Mouse (Mus musculus) granulocyte monocyte progenitor cell, adult 5-6 weeks (primary cell): ENCODE results near the gene Rasa2. TPM values are rescaled to one million over a fixed set of nuclear protein-coding genes. Genes with fewer than 3 reads are reported as not detected.
"Not testable (repeated sequence)": the region's sequence is repeated elsewhere in the genome, so short reads cannot be mapped to it uniquely, and the experiment has no call there.

ENCODE experiments used
- ATAC-seq: replicated peaks from 2 replicates; pipeline ENCODE4 v1.8.0; 2016; ENCODE audit warnings: mild to moderate bottlenecking, moderate TSS enrichment, inconsistent platforms; ENCODE audit not compliant: poor library complexity, severe bottlenecking
- total RNA-seq, 2 experiments: library from RNA; stranded (forward) in 1 of 2; stranded (reverse) in 1 of 2; fragments of 200-712, 200-1000 nt in 1 of 2; fragments of >200 nt in 1 of 2; fragmentation: Nextera tagmentation in 1 of 2; gene quantifications; 2 replicates each; pipeline ENCODE4 v1.2.3; 2014 to 2017

Gene Rasa2
- 16.3 and 18.3 TPM in 2 replicates for total RNA-seq (2014; fragmentation: Nextera tagmentation)
- total RNA-seq (2017) = 21.9 and 25.5 TPM in 2 replicates

- ATAC-seq = peak; percentile 83
These were observed at the start of gene Rasa2 for GRCm38 (mm10) chr9:96631389-96632072. TSS of gene Rasa2 (minus strand) at chr9:96631617.

- ATAC-seq = no peak
These were observed 47.2 kb upstream of the Rasa2 start for GRCm38 (mm10) chr9:96678611-96679010.

DNA sequence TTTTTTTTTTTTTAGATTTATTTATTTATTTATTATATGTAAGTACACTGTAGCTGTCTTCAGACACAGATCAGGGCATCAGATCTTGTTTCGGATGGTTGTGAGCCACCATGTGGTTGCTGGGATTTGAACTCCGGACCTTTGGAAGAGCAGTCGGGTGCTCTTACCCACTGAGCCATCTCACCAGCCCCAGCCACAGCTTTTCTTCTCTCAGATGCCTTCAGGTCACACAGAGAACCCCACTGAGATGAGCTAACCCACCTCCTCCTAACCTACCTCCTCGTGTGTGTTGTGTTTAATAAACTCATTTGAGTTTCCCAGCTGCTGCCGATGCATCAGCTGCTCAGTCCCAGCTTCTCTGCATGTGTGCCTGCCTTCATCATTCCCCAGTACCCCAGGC is 46.3 kb upstream of the Rasa2 start:
- ATAC-seq = not testable (repeated sequence)

DNA sequence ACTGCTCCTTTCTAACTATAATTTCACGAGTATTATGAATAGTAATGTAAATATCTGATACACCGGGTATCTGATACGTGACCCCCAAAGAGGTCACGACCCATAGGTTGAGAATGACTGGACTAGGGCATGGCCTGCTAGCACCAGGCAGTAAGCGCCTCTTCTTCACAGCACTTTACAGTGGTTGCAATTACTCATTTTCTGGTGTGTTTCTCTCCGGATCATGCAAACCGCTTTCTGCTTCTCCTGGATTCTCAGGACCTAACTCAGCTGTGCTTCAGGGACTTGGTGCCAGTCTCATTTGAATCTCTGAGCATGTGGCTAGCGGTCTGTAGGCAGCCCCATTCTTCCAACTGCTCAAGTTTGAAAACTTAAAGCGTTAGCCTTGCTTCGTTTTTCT is 45.3 kb upstream of the Rasa2 start:
- ATAC-seq = no peak

DNA sequence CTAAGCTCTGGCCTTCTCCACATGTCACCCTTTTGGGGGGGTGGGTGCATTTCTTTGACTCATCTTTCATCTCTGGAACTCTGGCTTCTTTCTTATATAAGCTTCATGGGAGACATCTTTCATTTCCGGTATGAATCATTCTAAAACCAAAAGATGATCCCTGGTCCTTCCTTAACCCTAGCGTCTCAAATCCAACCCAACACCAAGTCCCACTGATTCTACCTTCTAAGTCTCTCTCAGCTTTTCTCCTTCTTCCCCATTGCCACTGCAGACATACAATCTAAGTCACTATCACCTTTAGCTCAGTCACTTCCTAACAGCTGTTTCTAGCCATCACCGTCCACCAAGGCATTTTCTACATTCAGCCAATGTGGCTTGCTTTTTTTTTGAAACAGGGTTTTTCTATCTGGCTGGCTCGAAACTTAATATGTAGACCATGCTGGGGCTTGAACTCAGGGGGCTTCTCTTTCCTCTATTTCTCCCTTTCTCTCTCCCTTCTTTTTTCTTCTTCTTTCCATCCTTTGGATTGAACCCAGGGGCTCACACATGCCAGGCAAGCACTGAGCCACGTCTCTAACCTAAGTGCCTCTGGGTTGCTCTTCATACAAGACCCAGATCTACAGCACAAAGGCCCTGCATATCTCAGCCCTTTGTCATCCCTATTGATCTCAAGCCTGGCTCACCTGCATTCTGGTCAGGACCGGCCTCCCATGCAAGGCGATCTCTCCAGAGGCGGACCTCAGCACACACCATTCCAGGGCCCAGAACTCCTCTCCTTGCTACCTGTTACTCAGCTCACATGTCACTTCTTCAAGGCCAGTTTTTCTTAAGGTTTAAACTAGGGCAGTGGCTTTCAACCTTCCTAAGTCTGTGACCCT is 44.6 kb upstream of the Rasa2 start:
- no peak for ATAC-seq

DNA sequence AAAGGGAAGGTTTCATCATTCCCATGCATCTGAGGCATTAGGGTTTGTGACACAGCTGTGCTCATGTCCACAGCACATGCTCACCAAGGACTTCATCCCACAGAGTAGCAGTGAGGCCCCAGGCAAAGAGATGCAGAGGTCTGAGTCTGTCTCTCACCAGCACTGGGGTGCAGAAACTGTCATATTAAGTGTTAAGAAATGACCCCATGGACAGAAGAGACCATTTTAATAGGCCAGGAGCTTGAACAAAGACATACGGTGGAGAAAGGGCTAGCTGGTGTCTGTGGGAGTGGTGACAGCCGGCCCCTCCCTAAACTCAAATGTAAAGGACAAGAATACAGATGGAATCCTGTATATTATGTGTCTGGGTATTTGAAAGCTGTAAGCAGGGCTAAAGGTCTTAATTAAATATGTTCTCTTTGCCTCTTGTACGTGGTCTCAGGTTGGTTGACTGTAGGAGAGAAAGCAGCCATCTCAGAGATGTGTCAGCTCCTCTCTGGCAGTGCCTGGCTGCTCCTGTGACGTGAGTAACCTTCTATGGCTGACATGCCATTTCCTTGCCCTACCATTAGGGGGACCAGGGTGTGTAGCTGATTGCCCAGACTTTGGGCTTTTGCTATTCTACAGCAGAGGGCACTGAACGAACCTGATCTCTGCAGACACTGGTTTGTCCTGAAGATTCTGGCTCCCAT is 43.8 kb upstream of the Rasa2 start:
- peak; percentile 98 for ATAC-seq

- ATAC-seq = no peak
These were observed 42.9 kb upstream of the Rasa2 start for GRCm38 (mm10) chr9:96674301-96674700.

- no peak for ATAC-seq
These were observed 41.0 kb upstream of the Rasa2 start for GRCm38 (mm10) chr9:96672466-96672865.

DNA sequence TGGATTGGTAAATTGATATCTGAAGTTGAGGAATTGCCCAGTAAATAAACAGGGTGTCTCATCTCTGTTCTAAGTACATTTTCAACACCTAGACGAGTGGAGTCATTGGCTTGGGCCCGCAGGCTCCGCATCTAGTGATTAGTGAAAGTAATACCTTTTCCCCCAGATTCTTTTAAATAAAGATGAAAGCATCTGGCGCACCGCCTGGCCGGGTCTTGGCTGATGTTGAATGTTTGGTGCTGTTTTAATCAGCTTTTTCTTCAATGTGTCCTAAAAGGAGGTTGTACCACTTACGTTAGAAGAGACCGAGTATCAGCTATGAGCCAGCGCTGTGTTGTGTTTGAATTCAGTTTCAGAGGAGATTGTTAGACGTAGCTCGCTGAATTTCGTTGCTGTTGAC is 39.8 kb upstream of the Rasa2 start:
- no peak for ATAC-seq

GRCm38 (mm10) chr9:96669877-96670276 is 38.5 kb upstream of the Rasa2 start:
- ATAC-seq = peak; percentile 100

DNA sequence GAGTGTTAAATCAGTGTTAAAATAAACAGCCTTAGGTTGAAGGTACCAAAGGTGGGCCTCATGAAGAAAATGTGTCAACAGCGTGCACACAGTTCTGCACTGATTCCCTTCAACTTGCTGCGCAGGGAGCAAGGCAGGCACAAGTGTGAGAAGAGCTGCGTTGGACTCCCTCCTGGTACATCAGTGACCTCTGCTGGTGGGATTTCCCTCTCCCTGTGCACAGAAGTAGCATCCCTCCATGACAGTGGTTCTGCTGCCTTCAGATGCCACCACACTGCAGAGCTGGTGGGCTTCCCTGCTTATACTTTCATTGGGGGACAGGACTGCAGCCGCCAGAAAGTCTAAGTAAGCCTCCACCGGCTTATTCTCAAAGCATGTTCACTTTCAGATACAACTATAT is 37.2 kb upstream of the Rasa2 start:
- peak; percentile 71 for ATAC-seq

DNA sequence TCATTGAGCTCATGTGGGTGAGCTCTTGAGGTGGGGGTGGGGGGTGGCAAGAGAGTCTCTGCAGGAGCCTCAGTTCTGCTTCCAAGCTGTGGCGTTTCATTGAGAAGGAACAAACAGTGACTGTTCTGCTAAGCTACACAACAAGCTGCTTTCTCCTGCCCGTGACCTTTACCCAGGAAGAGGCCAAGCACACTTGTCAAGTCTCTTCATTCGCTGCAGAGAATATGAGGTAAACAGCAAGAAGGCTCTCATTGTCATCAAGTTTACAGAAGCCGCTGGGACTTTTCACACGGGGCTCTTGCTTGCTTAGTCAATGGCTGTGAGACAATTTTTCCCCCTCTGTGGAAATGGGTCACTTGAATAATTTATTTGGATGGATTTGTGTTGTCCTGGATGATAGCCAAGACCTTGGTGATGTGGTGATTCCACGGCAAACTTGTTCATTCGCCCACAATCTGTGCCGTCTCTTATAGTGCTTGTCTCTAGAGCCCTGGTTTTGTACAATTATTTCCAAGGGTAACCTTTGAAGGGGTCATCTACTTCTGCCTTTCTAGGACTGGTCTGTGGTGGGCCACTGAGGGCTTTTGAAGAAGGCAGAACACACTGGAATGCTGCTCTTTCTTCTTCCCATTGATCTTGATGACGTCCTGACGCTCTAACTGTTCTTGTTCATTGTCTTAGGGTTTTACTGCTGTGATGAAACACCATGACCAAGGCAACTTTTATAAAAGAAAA is 29.3 kb upstream of the Rasa2 start:
- no peak for ATAC-seq

- no peak for ATAC-seq
These were observed 28.4 kb upstream of the Rasa2 start for GRCm38 (mm10) chr9:96659801-96660200.

- ATAC-seq = no peak
These were observed 22.1 kb upstream of the Rasa2 start for GRCm38 (mm10) chr9:96653538-96653937.

GRCm38 (mm10) chr9:96652763-96653162 is 21.3 kb upstream of the Rasa2 start:
- ATAC-seq = no peak

DNA sequence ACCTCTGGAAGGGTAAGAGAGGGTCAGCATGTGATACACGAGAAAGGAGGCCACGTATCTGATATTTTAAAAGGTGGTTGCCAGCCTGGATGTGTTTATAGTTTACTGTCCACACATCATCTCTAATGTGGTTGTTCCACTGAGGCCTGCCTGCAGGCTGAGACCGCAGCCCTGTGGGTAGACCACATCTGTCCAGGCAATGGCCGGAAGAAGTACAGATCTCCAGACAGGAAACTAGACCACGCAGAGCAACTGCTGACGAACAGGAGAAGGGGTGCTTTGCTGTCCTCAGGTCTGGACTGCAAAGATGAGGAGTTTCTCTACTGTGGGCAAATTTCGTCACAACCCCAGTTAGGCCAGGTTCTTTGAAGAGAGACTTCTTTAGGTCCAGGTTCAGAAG is 19.4 kb upstream of the Rasa2 start:
- ATAC-seq = peak; percentile 86

GRCm38 (mm10) chr9:96649924-96650323 is 18.5 kb upstream of the Rasa2 start:
- peak; percentile 75 for ATAC-seq

GRCm38 (mm10) chr9:96649362-96649761 is 17.9 kb upstream of the Rasa2 start:
- no peak for ATAC-seq

GRCm38 (mm10) chr9:96646668-96647295 is 15.4 kb upstream of the Rasa2 start:
- no peak for ATAC-seq

DNA sequence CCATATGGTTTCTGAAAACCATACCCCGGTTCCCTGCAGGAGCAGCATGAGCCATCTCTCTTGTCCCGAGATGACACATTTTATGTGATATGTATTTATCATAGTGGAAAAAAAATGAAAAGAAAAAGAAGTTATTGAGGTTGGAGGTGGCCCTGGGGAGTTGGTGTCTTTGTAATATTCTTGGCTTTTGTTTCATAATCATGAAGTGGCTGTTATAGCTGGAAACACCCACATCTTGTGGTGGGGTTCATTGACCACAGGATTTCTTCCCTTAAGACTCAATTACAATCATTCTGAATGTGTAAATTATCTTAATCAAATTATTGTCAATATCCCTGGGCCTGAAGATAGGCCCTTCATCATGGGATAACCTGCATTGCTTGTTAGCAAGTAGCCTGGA is 13.4 kb upstream of the Rasa2 start:
- peak; percentile 75 for ATAC-seq
